Mouse (Mus musculus) large intestine, adult 2 months (tissue): Measurements from ENCODE around the gene Elp1. TPM values are rescaled to one million over a fixed set of nuclear protein-coding genes. Genes with fewer than 3 reads are reported as not detected.

Experiments
- DNase-seq: peaks from one replicate; pipeline ENCODE4 v3.0.0-alpha.2; 2012; ENCODE audit warnings: low read depth, low spot score
- WGBS: fragments of 180-500 bp; shearing (Covaris S2); methylation state at CpG from one replicate; pipeline ENCODE4 v1.1.7; 2018; 5-methylcytosine and 5-hydroxymethylcytosine counted together
- polyA plus RNA-seq: library from polyadenylated mRNA; depleted of rRNA; stranded (reverse); fragments of >200 nt; gene quantifications from 2 replicates; pipeline ENCODE4 v1.2.3, GENCODE M21; 2012; rRNA removed

Elp1 gene
- polyA plus RNA-seq, 1 experiment = 8.7 TPM

DNA sequence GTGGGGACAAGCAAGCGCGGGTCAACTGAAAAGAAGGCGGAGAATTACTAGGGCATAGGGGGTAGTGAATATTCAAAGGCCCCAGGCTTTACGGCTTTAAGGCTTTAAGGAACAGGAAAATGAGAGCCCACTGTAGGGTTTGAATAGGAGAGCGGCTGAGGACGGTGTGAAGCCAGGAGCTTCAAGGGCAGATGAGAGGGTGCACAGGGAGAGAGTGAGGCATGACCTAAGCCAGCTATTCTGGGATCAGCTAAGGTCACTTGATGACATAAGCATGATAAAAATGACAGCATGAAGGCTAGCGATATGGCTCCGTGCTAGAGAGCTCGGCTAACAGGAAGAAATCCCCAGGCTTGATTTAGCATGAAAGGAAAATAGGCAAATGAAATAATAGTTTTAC, 82.7 kb downstream of the Elp1 start:
- WGBS = 64% methylated on average over 9 of the region's 9 CpGs
- no peak for DNase-seq

GRCm38 (mm10) chr4:56718573-56719442, 83.3 kb downstream of the Elp1 start:
- WGBS = 72% methylated on average over 12 of the region's 12 CpGs
- DNase-seq = no peak

DNA sequence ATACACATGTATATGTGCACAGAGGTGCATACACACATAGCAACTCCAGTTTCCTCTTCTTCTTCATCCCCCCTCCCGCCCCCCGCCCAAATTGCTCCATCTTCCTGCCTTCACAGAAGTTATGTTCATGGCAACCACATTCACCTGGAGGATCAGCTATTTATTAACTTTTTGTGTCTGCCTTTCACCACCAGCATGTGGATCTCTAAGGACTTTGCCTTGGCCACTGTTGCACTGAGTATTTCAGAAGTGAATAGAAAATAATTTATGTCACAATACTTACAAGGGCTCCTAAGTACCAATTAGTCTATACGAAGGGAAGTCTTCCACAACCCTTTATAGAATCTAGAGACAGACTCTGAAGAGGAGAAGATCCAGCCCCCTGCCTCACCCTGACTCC, 84.2 kb downstream of the Elp1 start:
- WGBS = 73% methylated on average over 3 of the region's 3 CpGs
- DNase-seq = no peak

- DNase-seq = no peak
- WGBS = 49% methylated on average over 5 of the region's 5 CpGs
Observed at GRCm38 (mm10) chr4:56716801-56717200, 85.3 kb downstream of the Elp1 start.

DNA sequence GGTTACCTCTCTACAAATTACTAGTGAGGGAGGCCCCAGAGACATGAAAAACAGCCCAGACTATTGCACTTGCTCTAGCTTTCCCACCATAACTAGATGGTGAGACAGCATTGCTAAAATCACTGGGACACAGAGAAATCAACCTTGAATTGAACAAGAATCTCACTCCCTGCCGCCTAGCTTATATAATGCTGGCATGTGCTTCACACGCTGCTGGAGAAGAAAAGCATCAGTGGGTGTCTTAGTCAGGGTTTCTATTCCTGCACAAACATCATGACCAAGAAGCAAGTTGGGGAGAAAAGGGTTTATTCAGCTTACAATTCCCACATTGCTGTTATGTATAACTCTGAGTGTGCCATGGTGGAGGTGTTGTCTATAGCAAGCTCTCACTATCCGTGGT, 89.0 kb downstream of the Elp1 start:
- 83% methylated on average over 3 of the region's 3 CpGs for WGBS
- no peak for DNase-seq

GRCm38 (mm10) chr4:56702234-56702633, 99.9 kb downstream of the Elp1 start:
- no peak for DNase-seq
- 26% methylated on average over 10 of the region's 10 CpGs for WGBS

Other genes starting within 250 kb of the Elp1 start
- gene Gm26657, start 62.3 kb downstream of the Elp1 start, polyA plus RNA-seq = not detected in 2 replicates
- gene Actl7b, start 60.9 kb downstream of the Elp1 start, polyA plus RNA-seq = 0.12 TPM in 1 of 2 replicates, not detected in the other
- not detected in 2 replicates for gene Actl7a, start 58.9 kb downstream of the Elp1 start, polyA plus RNA-seq
- gene Fam206a, start within 50 bp of the Elp1 start, polyA plus RNA-seq = 3.3 and 3.6 TPM in 2 replicates
- 4.7 and 6.0 TPM in 2 replicates for gene Ctnnal1, start 62.9 kb upstream of the Elp1 start, polyA plus RNA-seq
- gene Tmem245, start 145.1 kb upstream of the Elp1 start, polyA plus RNA-seq = 4.2 and 8.8 TPM in 2 replicates
- gene Frrs1l, start 188.1 kb upstream of the Elp1 start, polyA plus RNA-seq = 0.04 and 0.07 TPM in 2 replicates